Mouse (Mus musculus): Measurements from ENCODE around the gene Agbl5.

GRCm38 (mm10) chr5:30850556-30850925 is 38.0 kb upstream of the Agbl5 start:
- no peak for TF ChIP-seq GATA1 (IDR thresholded peaks at IDR 0.05; ENCODE audit: low read length)
- no peak for TF ChIP-seq TAL1 (IDR thresholded peaks at IDR 0.05; ENCODE audit: low read length)

Data from erythroblast, embryonic 14.5 days (primary cell).